Mouse (Mus musculus) embryonic fibroblast, embryonic 13.5 days (primary cell): ENCODE data around the gene Tenm2.

ENCODE experiments used
- CTCF ChIP-seq: IDR thresholded peaks from 2 replicates; pipeline ENCODE4 v1.5.1; 2011; ENCODE audit warnings: mild to moderate bottlenecking, control low read depth, low read length, moderate library complexity, borderline replicate concordance; ENCODE audit not compliant: insufficient read depth
- POLR2A ChIP-seq: IDR thresholded peaks from 2 replicates; pipeline ENCODE4 v1.6.1; 2011; ENCODE audit warnings: low read depth, mild to moderate bottlenecking, control low read depth, low read length, moderate library complexity

- no peak for TF ChIP-seq CTCF
- TF ChIP-seq POLR2A, result no peak
Observed at GRCm38 (mm10) chr11:36302096-36302495, 933.7 kb downstream of the Tenm2 start.
